Mouse (Mus musculus) retina, postnatal 1 day (tissue): ENCODE results near the gene 4932415D10Rik.
A peak's percentile ranks its signal among the peaks of the same experiment; 100 is the strongest.

Experiments used
- DNase-seq: peaks from one replicate; pipeline ENCODE4 v3.0.0-alpha.2; 2012

The 4932415D10Rik gene

DNA sequence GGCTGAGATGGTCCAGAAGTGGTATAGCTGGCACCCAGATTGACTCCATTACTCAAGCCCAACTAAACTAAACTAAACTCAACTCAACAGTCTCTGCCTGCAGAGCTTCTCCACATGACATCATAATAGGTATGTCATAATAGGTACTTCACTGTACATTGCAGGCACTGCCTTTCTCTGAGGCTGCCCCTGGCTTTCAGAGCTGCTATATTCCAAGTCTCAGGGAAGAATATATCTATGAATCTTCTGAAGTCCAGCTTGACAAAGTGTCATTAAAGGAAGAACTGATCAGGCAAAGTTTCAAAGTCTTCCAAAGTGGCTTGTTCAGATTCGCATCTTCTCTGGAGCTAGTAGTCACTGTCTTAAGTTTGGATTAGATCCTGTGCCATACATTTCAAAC, at the start of gene 4932415D10Rik:
TSS of gene 4932415D10Rik (minus strand) at position 101 of the 400 bp plus-strand sequence.
- DNase-seq: no peak

DNA sequence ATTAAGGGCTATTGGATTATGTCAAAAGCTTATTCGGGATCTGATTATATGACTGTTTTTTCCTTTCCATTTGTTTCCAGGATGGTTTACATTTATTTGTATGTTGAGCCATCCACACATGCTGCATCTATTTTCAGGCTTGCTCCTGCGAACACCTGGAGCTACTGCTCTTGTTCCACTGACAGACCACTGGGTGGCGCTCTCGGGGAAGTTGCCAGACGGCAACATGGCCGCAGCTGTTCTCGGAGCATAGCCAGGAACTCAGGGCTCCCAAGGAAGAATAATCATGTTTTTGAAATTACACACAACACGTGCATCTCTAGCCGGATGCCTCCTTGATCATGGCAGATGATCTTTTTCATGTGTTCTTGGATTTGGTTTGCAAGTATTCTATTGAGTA, 45.5 kb upstream of the 4932415D10Rik start:
- DNase-seq: no peak

DNA sequence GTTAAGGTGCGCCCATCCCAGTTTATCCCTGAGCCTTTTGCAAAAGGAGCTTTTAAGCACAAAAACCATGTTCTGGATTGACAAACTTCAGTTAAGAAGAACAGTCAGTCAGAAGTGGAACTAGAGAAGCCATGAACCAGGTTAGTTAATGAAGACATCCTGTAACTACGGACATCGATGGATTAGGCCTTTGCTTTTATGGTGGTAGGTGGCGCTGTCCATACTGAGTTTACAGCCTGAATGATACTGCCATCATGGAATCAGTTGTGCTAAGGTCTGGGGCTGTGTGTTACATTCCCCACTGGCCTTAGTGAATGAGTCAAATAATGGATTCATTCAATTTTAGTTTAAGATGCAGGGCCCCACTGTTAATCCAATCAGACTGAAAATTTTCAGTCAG, 39.0 kb upstream of the 4932415D10Rik start:
- DNase-seq: peak; percentile 2

DNA sequence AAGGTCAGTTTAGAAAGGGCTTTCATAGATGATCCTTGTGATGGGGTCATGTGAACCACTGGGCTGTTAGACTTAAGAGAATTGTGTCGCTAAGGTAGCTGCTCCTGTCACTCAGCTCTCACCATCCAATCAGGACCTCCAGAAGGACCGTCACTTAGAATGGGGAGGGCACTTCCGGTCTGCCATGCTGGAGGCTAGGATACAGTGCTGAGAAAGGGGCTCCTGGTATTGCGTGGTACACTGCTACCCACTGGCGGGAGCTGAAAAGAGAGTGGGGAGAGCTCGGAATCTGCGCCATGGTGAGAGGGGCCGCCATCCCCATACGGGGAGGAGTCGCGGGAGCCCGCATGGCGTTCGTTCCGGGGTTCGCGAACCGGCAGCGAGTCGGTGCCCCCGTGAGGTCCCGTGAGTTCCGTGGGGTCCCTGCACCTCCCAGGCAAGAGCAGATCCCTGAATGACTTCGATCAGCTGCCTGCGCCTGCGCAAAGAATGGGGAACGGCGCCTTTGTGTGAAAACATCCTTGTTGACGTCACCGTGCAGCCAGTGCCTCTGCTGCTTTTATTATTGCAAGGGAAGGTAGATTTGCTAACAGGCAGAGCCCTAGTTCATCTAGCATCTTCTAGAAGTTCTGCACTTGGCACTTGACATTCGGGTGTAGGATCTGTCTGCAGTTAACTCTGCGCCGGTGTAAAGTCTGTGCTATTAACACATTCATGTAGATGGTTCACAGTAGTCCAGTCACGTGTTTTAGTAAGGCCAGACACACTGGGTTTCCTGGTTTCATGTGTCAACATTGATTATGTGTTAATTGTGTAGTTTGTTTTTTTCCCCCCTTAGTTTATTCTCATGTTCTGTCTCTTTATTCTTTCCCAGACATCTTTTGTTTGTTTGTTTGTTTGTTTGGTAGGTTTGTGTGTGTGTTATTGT, 38.0 kb upstream of the 4932415D10Rik start, which contains the start of gene Gm4924:
TSS of gene Gm4924 (plus strand) at position 173 of the 928 bp plus-strand sequence.
- peak; percentile 96 for DNase-seq

DNA sequence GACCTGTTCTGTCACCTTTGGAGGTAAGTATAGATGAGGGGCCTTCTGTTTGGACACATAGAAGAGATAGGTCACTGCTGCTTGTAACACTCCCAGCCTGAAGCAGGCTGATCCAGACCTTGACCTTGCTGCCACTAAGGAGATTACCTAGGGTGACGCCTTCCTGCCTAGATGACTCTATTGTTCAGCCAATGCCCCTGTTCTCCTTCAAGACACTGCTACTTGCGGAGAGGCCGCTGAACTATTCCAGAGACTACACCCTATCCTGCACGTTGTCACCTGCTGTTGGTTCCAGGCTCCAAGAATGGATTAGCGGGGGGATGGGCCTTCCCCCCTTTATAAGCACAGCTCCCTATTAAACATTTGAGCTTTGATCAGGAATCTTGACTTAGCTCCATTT, 13.4 kb upstream of the 4932415D10Rik start:
- no peak for DNase-seq

DNA sequence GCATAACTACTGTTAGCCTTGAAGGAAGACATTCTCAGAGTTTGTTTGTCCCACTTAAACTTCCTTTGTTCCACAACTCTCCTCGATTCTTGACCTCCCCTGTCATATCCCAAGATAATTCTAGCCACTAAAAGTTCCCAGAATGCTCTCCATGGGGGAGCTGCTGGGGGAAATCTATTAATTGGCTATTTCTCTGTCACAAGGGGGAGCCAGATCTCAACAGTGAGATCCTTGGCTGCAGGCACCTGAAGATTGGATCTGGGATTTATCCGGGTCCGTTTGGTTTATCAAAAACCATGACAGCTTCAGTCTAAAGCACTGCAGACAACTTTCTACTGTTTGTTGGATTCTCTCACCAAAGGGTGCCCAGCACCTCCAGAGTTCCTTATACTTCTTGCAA, 3.8 kb upstream of the 4932415D10Rik start:
- peak; percentile 29 for DNase-seq

DNA sequence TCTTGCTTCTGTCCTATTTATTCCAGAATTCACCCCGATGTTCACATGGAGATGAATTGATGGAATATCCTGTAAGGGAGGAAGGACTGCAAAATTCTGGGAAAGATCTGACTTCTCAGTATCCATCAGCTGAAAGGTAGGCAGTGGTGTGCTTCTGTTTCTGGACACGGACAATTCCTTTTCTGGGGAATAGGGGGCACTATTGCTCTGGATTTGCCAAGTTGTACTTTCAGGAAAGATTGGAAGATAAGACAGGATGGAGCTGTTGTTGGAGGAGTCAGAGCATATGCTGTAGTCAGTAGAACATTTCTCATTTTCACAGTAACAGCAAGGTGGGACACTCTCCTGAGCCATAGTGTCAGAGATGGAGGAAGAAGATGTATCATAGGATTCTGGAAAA, 19.9 kb downstream of the 4932415D10Rik start:
- DNase-seq: no peak

DNA sequence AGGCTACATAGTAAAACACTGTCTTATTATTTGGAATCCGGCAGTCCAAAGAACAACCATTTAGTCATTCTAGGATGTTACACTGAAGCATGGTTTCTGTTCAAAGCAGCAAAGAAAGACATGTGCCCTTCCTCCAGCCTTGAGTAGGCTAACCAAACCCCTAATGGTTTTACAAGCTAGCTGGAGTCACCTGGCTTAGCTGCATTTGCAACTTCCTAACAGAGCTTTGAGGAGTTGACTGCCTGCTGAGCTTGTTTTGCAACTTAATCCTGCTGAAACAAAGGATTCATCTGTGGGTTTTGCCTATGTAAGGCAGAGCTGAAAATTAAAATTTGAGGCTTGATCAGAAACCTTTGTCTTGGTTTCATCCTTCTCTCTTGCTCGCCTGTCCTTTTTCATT, 59.1 kb downstream of the 4932415D10Rik start:
- DNase-seq: no peak

DNA sequence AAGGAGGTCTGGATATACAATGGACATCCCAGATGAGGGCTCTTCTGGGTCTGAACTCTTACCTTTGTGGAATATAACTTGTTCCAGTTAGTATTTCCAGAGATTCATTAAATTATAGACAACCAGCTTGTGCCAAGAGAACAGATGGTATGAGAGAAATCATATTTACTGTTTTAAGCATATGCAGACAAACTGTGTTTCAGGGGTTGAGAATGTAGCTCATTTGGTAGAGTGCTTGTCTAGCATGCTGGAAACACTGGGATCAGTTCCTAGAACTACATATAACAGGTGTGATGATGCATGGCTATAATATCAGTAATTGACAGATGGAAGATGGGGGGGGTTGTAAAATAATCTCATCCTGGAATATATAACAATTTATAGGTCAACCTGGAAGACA, 71.4 kb downstream of the 4932415D10Rik start:
- no peak for DNase-seq

DNA sequence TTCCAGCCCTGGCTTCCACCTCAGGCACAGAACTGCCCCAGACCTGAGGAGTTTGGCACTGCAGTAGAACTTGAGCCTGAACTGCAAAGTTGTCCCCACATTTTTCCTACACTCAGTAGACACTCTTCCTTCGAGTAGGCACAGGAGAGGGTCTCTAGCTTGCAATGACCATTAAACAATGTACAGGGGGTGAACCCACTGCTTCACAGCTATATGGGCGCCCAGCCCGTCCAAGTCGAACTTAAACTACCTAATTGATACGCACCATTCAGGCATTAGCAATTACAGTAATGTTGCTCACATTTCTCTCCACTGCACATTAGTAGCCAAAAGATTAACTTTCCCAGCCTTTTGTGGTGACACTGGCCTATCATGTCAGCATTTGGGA, 75.0 kb downstream of the 4932415D10Rik start:
- DNase-seq: no peak

DNA sequence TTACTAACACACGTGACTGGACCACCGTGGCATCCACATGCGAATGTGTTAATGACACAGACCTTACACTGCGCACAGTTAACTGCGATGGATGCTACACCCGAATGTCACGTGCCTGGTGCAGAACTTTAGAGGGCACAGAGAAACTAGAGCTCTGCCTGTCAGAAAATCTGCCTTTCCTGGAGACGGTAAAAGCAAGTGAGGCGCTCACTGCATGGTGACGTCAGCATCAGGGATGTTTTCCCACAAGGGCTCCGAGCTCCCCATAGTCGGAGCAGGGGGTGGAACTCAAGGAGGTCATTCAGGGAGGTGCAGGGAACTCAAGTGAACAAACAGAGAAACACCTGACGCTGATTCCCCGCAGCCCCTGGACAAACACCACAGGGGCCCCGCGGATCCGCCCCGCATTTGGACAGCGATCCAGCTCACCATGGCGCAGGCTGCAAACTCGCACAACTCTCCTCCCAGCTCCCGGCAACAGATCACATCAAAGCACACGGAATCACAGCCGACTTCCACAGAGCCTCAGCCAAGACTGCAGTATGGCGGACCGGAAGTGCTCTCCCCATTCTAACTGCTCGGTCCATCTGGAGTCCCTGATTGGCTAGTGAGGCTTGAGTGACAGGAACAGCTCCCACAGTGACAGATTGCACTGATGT, 75.5 kb downstream of the 4932415D10Rik start, which contains the start of gene Zfp938:
TSS of gene Zfp938 (minus strand) at position 539 of the 659 bp plus-strand sequence.
- peak; percentile 97 for DNase-seq
